Mouse (Mus musculus): ENCODE results near the gene Jmjd6. TPM values are rescaled to one million over a fixed set of nuclear protein-coding genes. Genes with fewer than 3 reads are reported as not detected.
A peak's percentile ranks its signal among the peaks of the same experiment; 100 is the strongest.

The Jmjd6 gene
- total RNA-seq, 2 experiments from 2014 or later: 38.3 to 39.9 TPM

DNA sequence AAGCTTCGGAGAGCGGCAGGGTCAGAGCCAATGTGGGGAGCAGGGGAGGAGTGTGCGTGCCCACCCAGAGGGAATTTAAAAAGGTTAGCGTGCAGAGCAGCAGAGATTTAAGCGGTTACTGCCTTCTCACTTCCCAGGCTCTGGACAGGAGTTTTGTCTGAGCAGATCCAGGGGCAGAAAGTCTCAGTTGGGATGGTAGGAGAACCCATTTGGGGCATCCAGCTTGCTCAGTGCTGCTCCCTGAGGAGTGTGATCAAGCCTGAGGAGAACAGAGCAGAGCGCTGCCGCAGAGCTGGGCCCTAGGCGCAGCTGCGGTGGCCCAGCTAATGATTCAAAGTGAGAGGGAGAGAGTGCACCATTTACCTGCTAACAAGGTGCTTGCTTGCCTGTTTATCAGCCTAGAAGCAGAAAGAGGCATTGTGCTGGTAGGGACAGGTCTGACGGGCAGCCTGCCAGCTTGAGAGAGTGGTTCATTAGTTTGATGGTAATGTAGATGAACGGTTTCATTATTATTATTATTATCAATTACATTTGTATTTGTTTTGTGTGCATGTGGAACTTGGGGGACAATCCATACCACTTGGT is 34.3 kb downstream of the Jmjd6 start:
- DNase-seq (ENCODE audit: low spot score in 2 of 2): no peak

DNA sequence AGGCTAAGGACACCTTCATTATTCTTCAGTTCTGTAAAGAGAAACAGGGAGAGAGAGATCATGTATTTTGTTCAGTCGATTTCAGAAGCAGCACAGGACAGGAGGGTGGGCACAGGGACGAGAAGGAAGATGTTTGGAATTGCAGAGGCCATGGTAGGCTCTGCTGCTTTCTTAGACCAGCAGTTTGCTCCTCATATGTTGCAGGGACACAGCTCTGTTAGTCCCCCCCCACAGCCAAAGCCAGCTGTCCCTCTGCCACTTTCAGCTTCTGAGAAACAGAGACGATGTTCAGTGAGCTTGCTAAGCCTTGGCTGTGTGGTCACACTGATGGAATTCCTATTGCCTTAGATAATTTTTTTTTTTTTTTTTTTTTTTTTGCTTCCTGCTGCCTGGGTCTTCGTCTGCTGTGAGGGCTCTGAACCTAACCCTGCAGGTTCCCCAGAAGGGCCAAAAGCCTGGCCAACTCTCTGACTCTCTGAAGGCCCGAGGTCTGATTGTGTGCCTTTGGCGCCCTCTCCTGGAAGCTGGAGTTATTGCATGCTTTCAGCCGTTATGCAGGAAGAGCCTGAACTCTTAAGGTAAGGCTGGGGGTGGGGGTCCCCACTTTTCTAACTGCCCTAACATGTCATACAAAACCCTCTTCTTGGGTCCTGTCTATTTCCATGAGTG is 35.2 kb downstream of the Jmjd6 start:
- peak; percentile 73 to 93 for DNase-seq (ENCODE audit: low spot score in 2 of 2)

- no peak for DNase-seq (ENCODE audit: low spot score in 2 of 2)
Observed at GRCm38 (mm10) chr11:116807526-116807925, 35.7 kb downstream of the Jmjd6 start.

GRCm38 (mm10) chr11:116807116-116807515 is 36.1 kb downstream of the Jmjd6 start:
- DNase-seq (ENCODE audit: low spot score in 2 of 2): no peak

DNA sequence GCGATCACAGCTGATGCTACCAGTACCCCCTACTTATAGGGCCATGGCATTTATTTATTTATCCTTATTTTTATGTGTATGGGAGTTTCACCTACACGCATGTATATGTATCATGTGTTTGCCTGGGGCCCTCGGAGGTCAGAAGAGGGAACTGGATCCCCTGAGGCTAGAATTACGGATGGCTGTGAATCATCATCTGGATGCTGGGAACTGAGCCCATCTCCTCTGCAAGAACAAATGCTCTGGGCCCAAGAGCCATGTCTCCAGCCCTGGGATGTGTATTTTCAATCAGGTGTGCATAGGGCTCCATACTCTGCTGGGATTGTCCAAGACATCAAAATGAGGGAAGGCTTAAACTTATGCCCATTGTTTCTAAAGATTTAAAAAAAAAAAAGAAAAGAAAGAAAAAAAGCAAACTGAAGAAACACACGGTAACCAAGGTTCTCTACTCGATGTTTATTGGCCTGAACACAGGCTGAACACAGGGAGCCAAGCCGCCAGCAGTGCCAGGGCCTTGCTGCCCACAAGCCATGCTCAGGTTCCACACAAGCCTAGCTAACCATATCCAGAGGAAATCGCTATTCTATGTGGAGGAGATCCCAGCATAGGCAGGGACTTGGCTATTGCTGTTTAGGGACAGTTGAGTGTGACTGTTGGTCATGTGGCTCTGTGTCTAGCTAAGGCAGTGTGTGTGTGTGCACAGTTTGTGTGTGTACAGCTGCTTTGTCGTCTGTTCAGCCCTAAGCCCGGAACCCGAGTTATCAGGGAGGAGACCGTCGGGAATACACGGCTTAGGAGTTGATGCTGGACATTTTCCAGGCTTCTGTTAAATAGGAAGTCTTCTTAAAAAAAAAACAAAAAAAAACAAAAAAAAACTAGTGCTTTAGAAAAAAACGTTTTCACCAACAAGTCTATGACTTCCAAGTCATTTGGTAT is 36.8 kb downstream of the Jmjd6 start:
- DNase-seq (ENCODE audit: low spot score in 2 of 2): no peak

GRCm38 (mm10) chr11:116802709-116803108 is 40.5 kb downstream of the Jmjd6 start:
- no peak for DNase-seq (ENCODE audit: low spot score in 2 of 2)

DNA sequence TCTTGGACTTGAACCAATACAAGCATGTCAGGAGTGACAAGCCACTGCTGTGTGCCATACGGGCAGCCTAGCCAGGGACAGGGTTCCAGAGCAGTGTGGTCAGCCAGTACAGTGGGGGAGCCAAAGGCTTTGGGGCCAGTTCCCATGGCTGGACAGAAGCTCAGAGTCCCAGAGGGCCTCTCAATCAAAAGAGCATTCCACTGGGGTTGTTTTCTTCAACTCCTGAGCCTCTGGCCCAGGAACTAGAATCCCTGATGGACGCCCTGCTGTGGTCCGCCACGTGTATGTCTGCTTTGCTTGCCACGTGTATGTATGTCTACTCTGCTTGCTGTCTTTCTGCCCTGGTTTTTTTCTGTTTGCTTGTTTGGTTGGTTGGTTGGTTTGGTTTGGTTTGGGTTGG is 42.1 kb downstream of the Jmjd6 start:
- no peak for DNase-seq (ENCODE audit: low spot score in 2 of 2)

DNA sequence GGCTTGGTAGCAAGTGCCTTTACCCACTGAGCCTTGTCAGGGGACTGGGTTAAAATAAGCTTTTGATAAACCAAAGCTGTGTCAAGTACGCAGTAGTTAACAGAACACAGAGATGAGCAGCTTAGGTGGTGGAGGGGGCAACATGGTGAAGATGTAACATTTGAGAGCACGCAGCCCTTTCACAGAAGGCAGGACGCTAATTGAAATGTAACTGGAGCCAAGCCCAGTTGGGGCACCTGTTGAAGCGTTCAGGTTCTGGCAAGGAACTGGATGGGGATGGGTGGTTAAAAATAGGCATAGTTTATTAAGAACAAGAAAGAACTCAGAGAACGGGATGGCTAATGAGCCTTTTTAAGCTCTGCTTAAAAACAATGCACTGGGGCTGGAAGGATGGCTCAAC is 43.9 kb downstream of the Jmjd6 start:
- peak in 1 of 2 experiments; percentile 57 for DNase-seq (ENCODE audit: low spot score in 2 of 2)

Other genes starting within 250 kb of the Jmjd6 start
- gene Rhbdf2, start 216.4 kb downstream of the Jmjd6 start, total RNA-seq (2021): 1 to 10 TPM; 1.1 to 1.3 TPM
- 1 to 10 TPM; 5.6 to 5.8 TPM for gene Prcd, start 189.9 kb downstream of the Jmjd6 start, total RNA-seq (2021)
- gene Cygb, start 189.1 kb downstream of the Jmjd6 start, total RNA-seq (2021): 10 to 100 TPM; 71.3 to 80.7 TPM
- gene St6galnac1, start 67.9 kb downstream of the Jmjd6 start, total RNA-seq (2021): not detected
- gene Mxra7, start 15.4 kb downstream of the Jmjd6 start, total RNA-seq (2021): 10 to 100 TPM; 21.1 to 21.5 TPM
- gene Mettl23, start 171 bp downstream of the Jmjd6 start, total RNA-seq (2021): 10 to 100 TPM; 25.7 to 27.4 TPM
- 10 to 100 TPM; 36.3 to 39.1 TPM for gene Mfsd11, start 9.0 kb upstream of the Jmjd6 start, total RNA-seq (2021)
- 100 to 1,000 TPM; 166 to 176 TPM for gene Srsf2, start 9.6 kb upstream of the Jmjd6 start, total RNA-seq (2021)
- gene Mgat5b, start 75.4 kb upstream of the Jmjd6 start, total RNA-seq (2021): 10 to 100 TPM; 41.1 to 47.8 TPM